Mouse (Mus musculus) kidney, adult 8-10 months (tissue): ENCODE measurements around the gene Mindy4.

Source experiments
- DNase-seq, 2 experiments: peaks; one replicate each; pipeline ENCODE4 v3.0.0; 2022

Mindy4 gene

DNA sequence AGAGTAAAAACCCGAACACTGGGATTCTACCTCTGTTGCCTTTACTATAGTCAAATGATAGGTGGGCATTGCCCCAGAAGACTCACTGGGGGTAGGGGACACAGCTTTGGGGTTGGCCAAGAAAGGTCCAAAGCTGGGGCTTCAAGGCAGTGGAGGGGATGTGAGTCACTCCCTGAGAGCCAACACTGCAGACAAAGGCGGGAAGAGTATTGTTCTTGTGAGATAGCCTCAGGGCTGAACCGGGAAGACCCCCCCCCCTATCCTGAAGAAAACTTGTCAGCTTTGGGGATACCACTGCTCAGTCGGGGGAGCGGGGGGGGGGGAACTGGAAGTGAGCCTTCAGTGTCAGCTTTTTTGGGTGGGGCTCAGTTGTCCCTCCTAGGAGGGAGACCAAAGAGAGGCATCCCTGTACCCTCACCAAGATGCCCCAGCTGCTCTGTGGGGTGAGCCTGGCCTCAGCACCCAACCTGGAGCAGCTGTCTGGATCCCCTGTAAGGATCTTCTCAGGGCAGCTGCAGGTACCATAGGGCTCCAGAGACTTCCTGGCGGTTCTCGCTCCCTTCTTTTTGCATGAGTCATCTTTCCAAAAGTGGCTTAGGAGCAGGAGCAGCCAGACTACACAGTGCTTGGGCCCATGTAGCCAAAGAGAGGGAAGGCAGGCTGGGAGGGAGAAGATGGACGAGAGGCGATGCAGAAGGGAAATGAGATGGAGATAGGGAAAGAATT is 141.3 kb downstream of the Mindy4 start:
- DNase-seq, result no peak

DNA sequence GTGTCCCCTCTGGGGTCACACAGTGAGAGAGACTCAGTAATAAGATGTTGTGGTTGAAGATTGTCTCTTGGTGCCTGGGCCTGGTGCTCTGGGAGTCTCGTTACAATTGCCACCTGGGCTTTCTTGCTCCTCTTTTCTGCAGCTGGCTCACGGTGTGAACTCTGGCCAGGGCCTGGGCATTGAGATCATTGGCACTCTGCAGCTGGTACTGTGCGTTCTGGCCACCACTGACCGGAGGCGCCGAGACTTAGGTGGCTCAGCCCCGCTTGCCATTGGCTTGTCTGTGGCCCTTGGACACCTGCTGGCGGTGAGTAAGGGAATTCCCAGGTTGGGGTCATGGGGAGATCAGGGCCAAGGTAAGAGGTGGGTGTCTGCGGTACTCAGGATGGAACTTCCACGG is 142.1 kb downstream of the Mindy4 start:
- no peak for DNase-seq

GRCm38 (mm10) chr6:55346491-55346890 is 143.3 kb downstream of the Mindy4 start:
- DNase-seq, result no peak

DNA sequence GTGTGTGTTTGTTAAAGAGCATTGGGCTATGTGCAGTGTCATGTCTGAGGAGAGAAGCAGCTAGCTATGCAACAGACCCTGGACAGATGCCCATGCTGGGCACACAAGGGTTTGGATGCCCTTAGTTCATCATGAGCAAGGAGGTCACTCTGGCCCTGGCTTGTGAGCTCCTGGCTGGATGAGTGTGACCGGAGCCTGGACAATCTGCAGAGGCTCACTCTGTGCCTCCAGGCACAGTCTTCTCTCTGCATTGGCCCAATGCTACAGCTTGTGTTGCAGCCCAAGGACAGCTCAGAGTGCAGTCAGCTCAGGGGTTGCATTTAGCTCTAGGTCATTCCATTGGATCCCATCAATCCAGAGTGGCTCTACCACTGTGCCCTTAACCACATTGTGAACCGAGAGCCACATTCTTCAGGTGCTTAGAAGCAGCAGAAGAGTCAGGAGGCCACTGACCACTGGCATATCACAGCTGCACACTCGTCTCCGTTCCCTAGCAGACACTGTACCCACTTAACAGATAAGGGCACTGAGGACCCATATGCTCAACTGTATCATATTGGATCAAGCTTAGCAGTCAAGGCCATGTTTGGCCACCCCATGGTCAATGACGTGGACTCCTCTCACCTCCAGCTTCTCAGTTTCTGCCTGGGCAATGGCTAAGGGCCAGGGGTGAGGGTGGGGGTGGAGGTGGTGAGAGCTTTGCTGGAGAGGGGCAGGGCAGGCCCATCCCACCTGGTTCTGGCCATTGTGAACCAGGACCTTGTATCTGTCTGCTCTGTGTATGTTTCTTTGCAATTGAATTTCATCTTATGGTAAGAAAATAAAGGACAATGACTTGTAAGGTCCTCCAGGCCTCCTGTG is 144.8 kb downstream of the Mindy4 start:
- DNase-seq, result no peak

- DNase-seq, result no peak
These were observed 146.0 kb downstream of the Mindy4 start for GRCm38 (mm10) chr6:55349231-55349630.

DNA sequence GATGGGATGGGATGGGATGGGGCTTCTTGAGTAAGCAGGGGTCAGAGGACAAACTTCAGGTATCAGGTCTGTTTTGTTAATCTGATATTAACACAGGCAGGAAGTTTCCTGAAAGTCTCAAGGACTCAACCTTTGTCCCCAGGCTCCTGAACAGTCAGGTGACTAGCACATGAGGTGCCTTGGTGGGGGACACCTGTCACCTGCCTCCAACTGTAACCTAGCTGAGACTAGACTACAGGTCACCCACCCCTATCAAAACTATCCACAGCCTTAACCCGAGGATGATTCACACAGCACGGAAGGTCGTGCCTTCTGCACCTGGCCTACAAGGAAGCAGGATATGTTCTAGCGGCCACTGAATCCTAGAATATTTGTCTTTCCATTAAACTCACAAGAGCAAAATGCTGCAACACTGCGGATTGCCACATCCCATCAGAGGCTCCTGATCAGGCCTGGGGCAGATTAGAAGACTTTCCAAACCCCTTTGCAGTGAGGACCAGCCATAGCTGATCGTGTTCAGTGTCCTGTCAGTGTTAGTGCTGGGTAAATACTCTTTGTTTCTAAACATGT is 147.3 kb downstream of the Mindy4 start:
- DNase-seq, result no peak

DNA sequence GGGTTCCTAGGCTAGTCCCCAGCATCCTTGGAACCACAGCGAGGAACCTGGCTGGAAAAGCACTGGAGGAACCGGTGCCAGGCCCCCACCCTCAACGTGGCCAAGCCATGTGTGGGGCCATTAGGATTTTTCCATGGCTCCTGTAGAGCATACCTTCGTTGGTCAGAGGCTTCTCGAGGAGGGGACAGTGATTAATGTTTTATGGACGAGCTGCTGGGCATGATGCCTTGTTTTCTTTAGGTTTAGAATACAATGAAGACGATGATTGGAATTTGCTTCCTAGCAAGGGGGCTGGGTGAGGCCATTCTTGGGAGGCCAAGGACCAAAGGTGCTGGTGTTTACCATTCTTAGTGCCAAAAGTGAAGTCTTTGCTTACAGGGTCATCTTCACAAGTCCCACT is 148.5 kb downstream of the Mindy4 start:
- peak in 1 of 2 experiments; percentile 72 for DNase-seq

DNA sequence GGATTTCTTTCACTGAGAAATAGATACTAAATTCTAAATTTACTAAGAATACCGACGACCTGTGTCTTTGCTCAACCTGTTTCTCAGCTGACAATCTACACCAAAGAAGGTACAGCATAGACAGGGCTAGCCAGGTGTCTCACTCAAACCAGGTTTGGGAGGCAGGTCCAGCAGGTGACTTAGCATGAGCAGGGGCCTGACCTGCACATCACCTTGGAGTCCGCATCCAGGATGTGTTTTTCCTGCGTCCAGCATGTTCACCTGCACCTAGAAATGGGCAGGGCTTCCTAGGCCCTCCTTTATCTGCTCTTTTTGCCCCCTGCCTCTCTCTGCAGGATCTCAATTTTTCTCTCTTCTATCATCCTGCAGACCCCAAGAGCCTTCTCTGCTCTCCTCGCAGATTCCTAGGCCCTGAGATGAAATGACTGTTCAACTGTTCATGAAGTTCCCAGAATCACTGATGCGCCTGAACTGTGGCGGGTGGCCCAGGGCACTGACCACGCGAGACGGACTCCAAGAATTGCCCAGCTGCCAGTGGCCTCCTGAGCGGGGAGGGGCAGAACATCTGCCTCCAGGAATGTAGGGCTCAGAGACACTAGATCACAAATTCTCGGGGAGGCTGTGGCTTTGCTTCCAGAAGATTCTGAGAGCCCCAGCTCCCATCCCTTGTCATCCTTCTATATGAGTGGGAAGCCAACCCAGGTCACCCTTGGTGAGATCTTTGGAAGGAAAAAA is 150.7 kb downstream of the Mindy4 start:
- DNase-seq, result no peak

- no peak for DNase-seq
These were observed 151.4 kb downstream of the Mindy4 start for GRCm38 (mm10) chr6:55354456-55355117.

DNA sequence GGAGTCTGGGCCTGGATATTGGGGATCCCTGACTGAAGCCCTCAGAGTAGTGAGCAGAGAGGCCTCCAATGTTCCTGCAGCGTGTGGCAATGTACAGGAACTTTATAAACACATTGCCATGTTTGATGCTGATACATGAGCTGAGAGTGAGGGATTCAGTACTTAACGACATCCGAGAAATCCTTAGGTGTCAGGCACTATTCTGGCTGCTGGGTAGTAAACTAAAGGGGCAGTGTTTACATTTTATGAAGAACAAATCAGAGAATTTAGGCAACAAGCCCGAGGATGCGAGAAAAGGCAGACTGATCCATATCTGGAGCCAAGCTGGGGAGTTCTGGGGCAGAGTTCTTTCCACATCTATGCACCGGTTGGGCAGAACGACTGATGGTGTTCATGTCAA is 152.4 kb downstream of the Mindy4 start:
- DNase-seq, result no peak

GRCm38 (mm10) chr6:55356017-55356703 is 153.0 kb downstream of the Mindy4 start:
- DNase-seq, result no peak

- no peak for DNase-seq
These were observed 153.9 kb downstream of the Mindy4 start for GRCm38 (mm10) chr6:55356976-55357635.

- DNase-seq, result peak; percentile 83 to 86
These were observed 154.5 kb downstream of the Mindy4 start for GRCm38 (mm10) chr6:55357636-55358031.

DNA sequence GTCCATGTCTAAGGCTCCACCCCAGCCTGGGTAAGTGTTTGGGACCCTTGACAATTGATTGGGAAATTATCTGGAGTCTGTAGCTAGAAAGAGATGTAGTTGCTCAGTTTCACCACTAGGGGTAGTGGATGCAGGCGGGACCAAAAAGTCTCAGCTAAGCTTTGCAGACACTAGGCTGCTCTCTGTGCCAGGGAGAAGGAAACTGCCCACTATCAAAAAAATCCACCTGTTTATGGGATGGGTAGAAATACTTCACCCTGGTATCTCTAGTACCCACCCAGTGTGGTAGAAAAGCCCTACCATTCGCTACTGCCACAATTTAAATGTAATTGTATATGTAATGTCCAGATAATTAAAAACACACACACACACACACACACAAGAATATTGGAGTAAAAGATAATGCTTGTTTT is 155.6 kb downstream of the Mindy4 start:
- DNase-seq, result no peak

DNA sequence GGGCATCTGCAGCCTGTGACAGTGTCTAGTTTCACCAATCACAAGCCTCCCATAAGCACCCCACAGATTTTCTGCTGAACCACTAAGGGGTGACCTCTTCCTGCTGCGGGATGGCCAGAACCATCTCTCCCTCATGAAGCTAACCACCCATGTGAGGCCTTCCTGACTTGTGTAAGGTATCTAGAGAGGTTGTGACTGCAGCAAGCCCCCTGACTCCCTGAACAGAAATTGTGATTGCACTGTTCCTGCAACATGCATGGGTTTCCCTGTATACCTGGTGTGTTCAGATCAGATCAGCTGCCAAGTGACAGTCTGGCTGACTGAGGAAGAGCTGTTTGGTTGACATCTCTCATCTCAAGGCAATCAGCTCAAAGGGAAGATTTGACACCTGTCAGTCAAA is 159.5 kb downstream of the Mindy4 start:
- DNase-seq, result no peak

GRCm38 (mm10) chr6:55367126-55367525 is 163.9 kb downstream of the Mindy4 start:
- no peak for DNase-seq
